Mouse (Mus musculus) neutrophil, adult 5-6 weeks (primary cell): ENCODE measurements around the gene Ndc1. TPM values are rescaled to one million over a fixed set of nuclear protein-coding genes. Genes with fewer than 3 reads are reported as not detected.

Source experiments
- total RNA-seq: library from RNA; stranded (forward); fragments of 200-1000 nt; gene quantifications from 2 replicates; pipeline ENCODE4 v1.2.3, GENCODE M21; 2017

Ndc1 gene
- total RNA-seq, 1 experiment from 2014 or later, result 6.1 TPM

Other genes with a start within 250 kb of the Ndc1 start
- gene Tmem59, start 189.4 kb upstream of the Ndc1 start, total RNA-seq, result 202 and 210 TPM in 2 replicates
- 22.0 and 23.8 TPM in 2 replicates for gene Tceanc2, start 188.7 kb upstream of the Ndc1 start, total RNA-seq
- gene Ldlrad1, start 158.6 kb upstream of the Ndc1 start, total RNA-seq, result 0.70 TPM in 1 of 2 replicates, not detected in the other
- gene Lrrc42, start 114.3 kb upstream of the Ndc1 start, total RNA-seq, result 6.1 and 7.9 TPM in 2 replicates
- 5.5 and 11.1 TPM in 2 replicates for gene Hspb11, start 114.2 kb upstream of the Ndc1 start, total RNA-seq
- gene Dio1, start 60.6 kb upstream of the Ndc1 start, total RNA-seq, result not detected in 2 replicates
- gene Yipf1, start 53.4 kb upstream of the Ndc1 start, total RNA-seq, result 49.5 and 59.7 TPM in 2 replicates
- gene Glis1, start 66.8 kb downstream of the Ndc1 start, total RNA-seq, result not detected in 2 replicates